Mouse (Mus musculus) right cerebral cortex, postnatal 36 days (tissue): ENCODE results near the gene Rtel1.
A peak's percentile ranks its signal among the peaks of the same experiment; 100 is the strongest.

Source experiments
- DNase-seq, 2 experiments: peaks; one replicate each; pipeline ENCODE4 v3.0.0; 2022; ENCODE audit warnings: low spot score in 2 of 2, mixed read lengths in 1 of 2

The Rtel1 gene

DNA sequence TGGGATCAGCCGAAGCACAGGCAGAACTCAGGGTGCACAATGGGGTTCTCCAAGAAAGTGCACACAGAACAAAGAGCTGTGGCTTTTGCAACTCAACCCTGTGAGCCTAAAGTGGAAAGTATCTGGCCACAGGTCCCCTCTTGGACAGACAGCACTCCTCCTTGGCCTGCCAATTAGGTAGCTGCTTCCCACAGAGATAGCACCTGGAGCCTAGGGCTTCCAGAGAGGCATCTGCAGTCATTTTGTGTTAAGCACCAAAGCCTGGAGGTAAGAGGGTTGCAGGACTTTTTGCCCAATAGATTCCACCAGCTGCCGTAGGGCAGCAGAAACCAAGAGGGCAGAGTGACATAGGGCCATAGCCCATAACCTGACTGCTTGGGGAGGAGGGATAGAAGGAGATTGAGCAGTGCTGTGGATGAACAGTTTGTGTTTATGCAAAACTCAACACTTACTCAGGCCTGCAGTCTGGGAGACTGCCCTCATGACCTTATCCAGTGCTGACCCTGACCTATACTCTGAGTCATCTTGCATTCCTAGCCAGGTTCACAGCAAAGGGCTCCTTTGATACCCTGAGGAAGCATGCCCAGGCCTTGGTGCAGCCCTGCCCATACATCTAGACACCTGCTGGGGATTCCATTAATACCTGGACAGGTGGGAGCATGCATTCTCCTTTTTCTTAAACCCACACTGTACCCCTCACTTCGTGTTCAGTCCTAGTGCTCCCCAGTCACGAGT is 70.8 kb downstream of the Rtel1 start:
- no peak for DNase-seq

DNA sequence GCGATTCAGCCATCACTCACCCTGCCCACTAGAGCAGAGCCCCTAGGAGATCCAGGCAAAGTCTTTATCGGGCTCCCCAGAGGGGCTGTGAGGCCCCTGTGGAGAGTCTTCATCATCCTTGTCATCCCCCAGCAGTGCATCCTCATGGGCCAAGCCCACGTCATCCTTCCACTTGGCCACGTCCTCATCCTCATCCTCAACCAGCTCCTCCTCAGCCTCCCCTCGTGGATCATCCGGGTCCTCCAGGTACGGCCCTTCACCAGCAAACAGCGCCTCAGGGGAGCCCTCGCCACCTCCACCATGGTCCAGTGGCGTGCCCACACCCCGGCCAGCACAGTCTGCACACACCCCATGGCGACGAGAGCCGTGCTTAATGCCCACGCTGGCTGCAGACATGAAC is 71.5 kb downstream of the Rtel1 start:
- no peak for DNase-seq

DNA sequence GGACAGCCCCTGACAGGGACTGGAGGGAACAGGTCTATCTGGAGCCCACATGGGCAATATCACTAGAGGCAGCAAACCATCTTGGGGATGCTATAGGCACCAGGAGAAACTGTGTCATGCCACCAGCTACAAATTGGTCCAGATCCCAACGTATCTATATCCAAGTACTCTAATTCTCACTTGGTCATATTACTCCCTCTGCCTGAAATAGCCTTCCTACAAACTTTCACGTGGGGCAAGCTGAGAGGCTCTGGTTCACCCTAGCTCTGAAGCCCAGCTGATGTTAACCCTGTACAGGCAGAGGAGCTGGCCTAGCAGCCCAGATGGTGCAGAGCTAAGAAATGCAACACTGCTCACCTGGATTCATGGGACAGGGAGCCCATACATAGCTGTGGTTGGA is 72.0 kb downstream of the Rtel1 start:
- DNase-seq: no peak

GRCm38 (mm10) chr2:181392600-181393213 is 73.2 kb downstream of the Rtel1 start:
- DNase-seq: peak; percentile 75

DNA sequence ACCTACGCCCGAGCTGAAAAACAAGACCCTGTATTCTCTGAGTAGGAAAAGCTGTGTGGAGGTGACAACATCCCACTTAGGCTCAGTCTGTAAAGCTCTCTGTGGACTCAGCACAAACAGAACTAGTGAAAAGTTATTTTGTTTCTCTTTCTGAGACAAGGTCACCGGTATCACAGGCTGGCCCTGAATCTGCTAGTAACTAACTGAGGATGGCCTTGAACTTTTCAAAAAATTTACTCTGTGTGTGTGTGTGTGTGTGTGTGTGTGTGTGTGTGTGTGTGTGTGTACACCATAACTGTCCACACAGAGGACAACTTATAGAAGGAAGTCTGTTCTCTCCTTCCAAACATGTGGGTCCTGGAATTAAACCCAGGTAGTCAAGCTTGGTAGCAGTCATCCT is 74.5 kb downstream of the Rtel1 start:
- DNase-seq: no peak

- DNase-seq: no peak
These were observed 77.7 kb downstream of the Rtel1 start for GRCm38 (mm10) chr2:181397207-181397761.

GRCm38 (mm10) chr2:181401497-181401896 is 82.0 kb downstream of the Rtel1 start:
- no peak for DNase-seq

- no peak for DNase-seq
These were observed 84.2 kb downstream of the Rtel1 start for GRCm38 (mm10) chr2:181403722-181404121.
